Mouse (Mus musculus) liver, embryonic 14.5 days (tissue): ENCODE measurements around the gene Foxf2. TPM values are rescaled to one million over a fixed set of nuclear protein-coding genes. Genes with fewer than 3 reads are reported as not detected.
A peak's percentile ranks its signal among the peaks of the same experiment; 100 is the strongest.

ENCODE experiments used
- ATAC-seq: fragments of 200-750 bp; cut with Nextera tagmentation; 2 replicates; pipeline ENCODE4 v1.8.0; 2017; ENCODE audit warnings: moderate number of reproducible peaks, mild to moderate bottlenecking, moderate library complexity; ENCODE audit not compliant: insufficient read depth
- DNase-seq, 3 experiments: peaks; one replicate each; pipeline ENCODE4 v3.0.0-alpha.2; 2012 to 2013; ENCODE audit warnings: low read depth in 3 of 3, low spot score in 3 of 3
- H3K27ac ChIP-seq: fragments of 300-500 bp; sonication (generic); 2 replicates; pipeline ENCODE4 v1.5.1; 2014; ENCODE audit warnings: moderate library complexity, mild to moderate bottlenecking, control low read depth, inconsistent platforms
- H3K27me3 ChIP-seq: fragments of 300-500 bp; sonication (generic); 2 replicates; pipeline ENCODE4 v1.6.1; 2014; ENCODE audit warnings: mild to moderate bottlenecking, low read length, moderate library complexity; ENCODE audit not compliant: control insufficient read depth, insufficient read depth
- H3K36me3 ChIP-seq: fragments of 300-500 bp; sonication (generic); replicated peaks from 2 replicates; pipeline ENCODE4 v1.6.1; 2014; ENCODE audit warnings: low read depth; ENCODE audit not compliant: control insufficient read depth, insufficient read depth
- H3K4me1 ChIP-seq, 2 experiments: fragments of 200-500 bp in 1 of 2; fragments of 300-500 bp in 1 of 2; sonication (generic) in 1 of 2; replicated peaks; 2 replicates each; pipeline ENCODE4 v1.6.1; 2012 to 2014; ENCODE audit warnings: antibody characterized with exemption in 1 of 2, inconsistent platforms in 1 of 2, low read length in 1 of 2; ENCODE audit not compliant: control insufficient read depth in 2 of 2, insufficient read depth in 2 of 2
- H3K4me2 ChIP-seq: fragments of 300-500 bp; sonication (generic); 2 replicates; pipeline ENCODE4 v1.6.1; 2014; ENCODE audit warnings: low read depth, mild to moderate bottlenecking, control low read depth, moderate library complexity
- H3K4me3 ChIP-seq, 2 experiments: fragments of 200-500 bp in 1 of 2; fragments of 300-500 bp in 1 of 2; sonication (generic) in 1 of 2; 2 replicates each; pipeline ENCODE4 v1.5.1; 2012 to 2014; ENCODE audit warnings: low read depth in 2 of 2, low read length in 2 of 2, mild to moderate bottlenecking in 2 of 2, control low read depth in 1 of 2, inconsistent platforms in 1 of 2, moderate library complexity in 1 of 2; ENCODE audit not compliant: insufficient read depth in 1 of 2
- H3K9ac ChIP-seq: fragments of 300-500 bp; sonication (generic); replicated peaks from 2 replicates; pipeline ENCODE4 v1.6.1; 2014; ENCODE audit warnings: mild to moderate bottlenecking, control low read depth, moderate library complexity
- H3K9me3 ChIP-seq: fragments of 300-500 bp; sonication (generic); 2 replicates; pipeline ENCODE4 v1.6.1; 2016; ENCODE audit warnings: low read length, mixed read lengths; ENCODE audit not compliant: control insufficient read depth
- CTCF ChIP-seq: IDR thresholded peaks from 2 replicates; pipeline ENCODE4 v1.5.1; 2016; ENCODE audit warnings: antibody characterized with exemption, low read depth, control low read depth
- EP300 ChIP-seq: IDR thresholded peaks from 2 replicates; pipeline ENCODE4 v1.6.1; 2016; ENCODE audit warnings: antibody characterized with exemption, low read depth
- WGBS: fragments of 180-500 bp; shearing (Covaris S2); extraction: QIAGEN DNeasy Blood & Tissue Kit; methylation state at CpG from one replicate; pipeline ENCODE4 v1.1.7; 2014; ENCODE audit not compliant: insufficient replicate concordance; 5-methylcytosine and 5-hydroxymethylcytosine counted together
- polyA plus RNA-seq, 2 experiments: library from polyadenylated mRNA; depleted of rRNA in 1 of 2; stranded (reverse) in 1 of 2; unstranded in 1 of 2; fragments of >200 nt; fragmentation: Nextera tagmentation in 1 of 2; extraction: Ambion mirVana in 1 of 2; gene quantifications; 2 replicates each; pipeline versions ENCODE4 v1.2.1 to v1.2.3; 2012 to 2014

The Foxf2 gene
- polyA plus RNA-seq, 2 experiments, result 0.09 TPM; not detected in 1

- H3K36me3 ChIP-seq, result no peaks in the 10 kb centered on the region
- no peak for ATAC-seq
- no peak for DNase-seq
- TF ChIP-seq EP300, result no peak
- no peak for TF ChIP-seq CTCF
- peaks cover 96% of the 10 kb centered on the region for H3K27me3 ChIP-seq
- WGBS, result 3% methylated on average over 12 of the region's 12 CpGs
- H3K4me1 ChIP-seq, result no peaks in the 10 kb centered on the region
- H3K4me3 ChIP-seq, result peak overlapping the region in 1 of 2 experiments; percentile 6; a peak in 1 of 4 replicates
- no peaks in the 10 kb centered on the region for H3K9me3 ChIP-seq
- H3K27ac ChIP-seq, result no peak overlapping the region
- peak overlapping the region; percentile 49 for H3K4me2 ChIP-seq
- no peak overlapping the region for H3K9ac ChIP-seq
Measured at GRCm38 (mm10) chr13:31618001-31618400, 7.6 kb upstream of the Foxf2 start.

DNA sequence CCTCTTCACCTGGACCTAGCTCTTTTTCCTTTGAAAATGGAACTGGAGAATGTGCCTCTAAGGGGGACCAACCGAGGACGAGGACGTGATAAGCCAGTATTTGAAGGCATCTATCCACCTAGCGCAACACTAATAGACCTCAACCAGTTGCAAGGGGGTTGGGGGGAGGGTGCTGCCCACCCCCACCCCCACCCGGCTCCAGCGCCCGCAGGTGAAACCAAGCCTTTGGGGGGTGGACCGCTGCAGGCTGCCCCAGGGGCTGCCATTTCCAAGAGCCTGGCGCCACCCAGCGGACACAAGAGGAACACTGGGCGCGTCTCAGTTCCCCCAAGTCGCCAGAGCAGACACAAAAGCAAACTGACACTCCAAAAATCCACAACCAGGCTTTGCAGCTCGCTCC lies 7.2 kb upstream of the Foxf2 start:
- peak in 1 of 3 experiments; percentile 2 for DNase-seq
- no peak for ATAC-seq
- peak; percentile 71 for TF ChIP-seq CTCF
- no peak for TF ChIP-seq EP300
- Histone ChIP-seq H3K27ac (no peak overlapping the region), H3K9ac (no peak overlapping the region), H3K27me3 (peaks cover 96% of the 10 kb centered on the region), H3K9me3 (no peaks in the 10 kb centered on the region), H3K4me2 (peak overlapping the region; percentile 49), H3K4me3 (peak overlapping the region in 1 of 2 experiments; percentile 4; a peak in 1 of 4 replicates), H3K4me1 (no peaks in the 10 kb centered on the region), H3K36me3 (no peaks in the 10 kb centered on the region)
- 0% methylated on average over 14 of the region's 14 CpGs for WGBS

DNA sequence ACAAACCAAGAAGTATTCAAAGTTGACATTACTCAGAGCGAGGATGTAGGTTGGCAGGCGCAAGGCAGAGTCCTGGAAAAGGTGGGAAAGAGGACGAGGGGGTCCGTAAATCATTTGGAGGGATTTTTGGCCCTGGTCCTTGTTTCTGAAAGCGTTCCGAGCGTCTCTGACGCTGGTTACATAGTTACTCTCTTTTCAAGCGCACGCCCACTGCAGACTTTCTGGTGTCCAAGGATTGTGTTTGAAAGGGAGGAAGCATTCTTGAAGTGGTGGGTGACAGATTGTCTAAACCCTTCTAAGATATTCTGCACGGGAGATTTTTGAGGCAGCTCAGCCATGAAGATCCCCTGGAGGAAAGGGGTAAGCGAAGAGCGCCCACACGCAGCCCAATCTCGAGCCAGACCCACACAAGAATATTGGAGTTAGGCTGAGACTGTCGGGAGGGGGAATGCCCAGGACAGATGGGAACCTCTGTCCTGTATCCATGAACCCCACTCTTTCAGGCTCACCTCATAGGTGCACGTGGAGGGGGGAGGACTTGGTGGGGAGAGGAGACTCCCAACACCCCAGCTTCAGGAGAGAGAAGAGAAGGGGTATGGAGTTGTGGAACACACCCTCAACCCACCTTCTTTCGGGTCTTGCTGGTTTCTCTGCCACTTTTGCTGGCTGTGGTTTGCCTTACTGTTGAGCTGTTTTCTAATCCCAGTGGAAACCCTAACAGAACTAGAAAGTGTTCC lies 6.5 kb upstream of the Foxf2 start:
- 5% methylated on average over 18 of the region's 18 CpGs for WGBS
- no peak for TF ChIP-seq EP300
- no peak for DNase-seq
- no peak overlapping the region for H3K4me3 ChIP-seq
- H3K9me3 ChIP-seq, result no peaks in the 10 kb centered on the region
- no peaks in the 10 kb centered on the region for H3K4me1 ChIP-seq
- ATAC-seq, result no peak
- H3K27me3 ChIP-seq, result peaks cover 95% of the 10 kb centered on the region
- no peak overlapping the region for H3K9ac ChIP-seq
- H3K4me2 ChIP-seq, result no peak overlapping the region
- H3K36me3 ChIP-seq, result no peaks in the 10 kb centered on the region
- no peak overlapping the region for H3K27ac ChIP-seq

DNA sequence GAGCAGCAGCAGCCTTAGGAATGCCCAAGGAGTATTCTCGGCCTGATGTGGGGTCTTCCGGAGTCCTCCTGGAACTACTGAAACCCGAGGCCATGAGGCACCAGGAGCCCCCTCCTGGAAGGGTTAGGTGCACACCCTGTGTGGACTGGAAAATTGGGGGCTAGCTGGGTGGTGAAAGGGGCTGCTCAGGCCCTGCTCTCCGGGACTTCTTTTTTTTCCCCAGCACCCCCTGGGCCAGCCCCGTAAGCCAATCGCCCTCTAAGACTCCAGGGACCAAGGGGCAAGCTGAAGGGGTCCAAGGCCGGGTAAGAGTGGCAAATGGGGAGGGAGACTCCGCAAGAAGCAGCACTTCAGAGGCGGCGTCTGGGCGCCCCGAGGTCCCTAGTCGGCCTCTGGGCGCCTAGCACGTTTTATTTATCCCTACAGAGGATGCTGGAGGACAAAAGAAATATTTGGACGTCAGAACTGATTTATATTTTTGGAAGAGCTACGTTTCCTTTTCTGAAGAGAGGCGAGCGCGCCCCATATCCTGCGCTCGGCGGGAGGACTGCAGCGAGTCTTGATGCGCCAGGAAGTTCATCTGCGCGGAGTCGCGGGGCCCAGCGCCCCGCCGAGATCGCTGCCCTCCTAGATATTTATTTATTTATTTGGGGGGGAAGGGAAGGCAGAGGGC lies 5.7 kb upstream of the Foxf2 start:
- Histone ChIP-seq H3K4me1 (no peaks in the 10 kb centered on the region), H3K27ac (no peak overlapping the region), H3K27me3 (peaks cover 95% of the 10 kb centered on the region), H3K36me3 (no peaks in the 10 kb centered on the region), H3K9me3 (no peaks in the 10 kb centered on the region), H3K4me3 (no peak overlapping the region), H3K9ac (no peak overlapping the region), H3K4me2 (no peak overlapping the region)
- under 1% methylated on average over 33 of the region's 33 CpGs for WGBS
- ATAC-seq (no peak), DNase-seq (no peak)
- TF ChIP-seq EP300 (no peak), CTCF (no peak)

- Histone ChIP-seq H3K27me3 (peaks cover 95% of the 10 kb centered on the region), H3K9me3 (no peaks in the 10 kb centered on the region), H3K36me3 (no peaks in the 10 kb centered on the region), H3K4me3 (no peak overlapping the region), H3K4me2 (no peak overlapping the region), H3K4me1 (no peaks in the 10 kb centered on the region), H3K9ac (no peak overlapping the region), H3K27ac (no peak overlapping the region)
- ATAC-seq (no peak), DNase-seq (no peak)
- no peak for TF ChIP-seq CTCF
- TF ChIP-seq EP300, result no peak
- 1% methylated on average over 10 of the region's 10 CpGs for WGBS
Measured at GRCm38 (mm10) chr13:31620499-31620847, 5.1 kb upstream of the Foxf2 start.
